Mouse (Mus musculus) thymus, adult 2 months (tissue): ENCODE results near the gene Mcoln1.

Experiments
- CTCF ChIP-seq: fragments of 200-500 bp; IDR thresholded peaks from 2 replicates; pipeline ENCODE4 v1.5.1; 2012; ENCODE audit warnings: mild to moderate bottlenecking, control low read depth, low read length, moderate library complexity, borderline replicate concordance; ENCODE audit not compliant: control insufficient read depth, poor library complexity, insufficient read depth; ENCODE audit errors: extremely low read depth
- POLR2A ChIP-seq: fragments of 200-500 bp; IDR thresholded peaks from 2 replicates; pipeline ENCODE4 v1.6.1; 2012; ENCODE audit warnings: mild to moderate bottlenecking, low read length, control low read depth, moderate library complexity; ENCODE audit not compliant: control insufficient read depth, poor library complexity, insufficient read depth; ENCODE audit errors: extremely low read depth

- TF ChIP-seq CTCF (0 out of 2 replicates have a peak, but pooled peaks have one; percentile 44), POLR2A (no peak)
These were observed 15.0 kb downstream of the Mcoln1 start, which contains the start of gene Pnpla6 for GRCm38 (mm10) chr8:3515260-3515671.
